Mouse (Mus musculus) liver, embryonic 15.5 days (tissue): ENCODE data around the gene Xylt1. TPM values are rescaled to one million over a fixed set of nuclear protein-coding genes. Genes with fewer than 3 reads are reported as not detected.

ENCODE experiments used
- ATAC-seq: fragments of 200-750 bp; cut with Nextera tagmentation; 2 replicates; pipeline ENCODE4 v1.8.0; 2017; ENCODE audit warnings: moderate number of reproducible peaks, mild to moderate bottlenecking, moderate library complexity; ENCODE audit not compliant: insufficient read depth
- H3K27ac ChIP-seq: fragments of 300-500 bp; sonication (generic); replicated peaks from 2 replicates; pipeline ENCODE4 v1.5.1; 2015; ENCODE audit warnings: mild to moderate bottlenecking, inconsistent platforms
- H3K27me3 ChIP-seq: fragments of 300-500 bp; sonication (generic); 2 replicates; pipeline ENCODE4 v1.6.1; 2015; ENCODE audit warnings: mild to moderate bottlenecking, inconsistent platforms
- H3K36me3 ChIP-seq: fragments of 300-500 bp; sonication (generic); replicated peaks from 2 replicates; pipeline ENCODE4 v1.6.1; 2015; ENCODE audit warnings: moderate library complexity, mild to moderate bottlenecking, inconsistent platforms
- H3K4me1 ChIP-seq: fragments of 300-500 bp; sonication (generic); replicated peaks from 2 replicates; pipeline ENCODE4 v1.6.1; 2015; ENCODE audit warnings: inconsistent platforms
- H3K4me2 ChIP-seq: fragments of 300-500 bp; sonication (generic); 2 replicates; pipeline ENCODE4 v1.6.1; 2015; ENCODE audit warnings: moderate library complexity, mild to moderate bottlenecking, inconsistent platforms
- H3K4me3 ChIP-seq: fragments of 300-500 bp; sonication (generic); replicated peaks from 2 replicates; pipeline ENCODE4 v1.5.1; 2015; ENCODE audit warnings: mild to moderate bottlenecking, inconsistent platforms
- H3K9ac ChIP-seq: fragments of 300-500 bp; sonication (generic); 2 replicates; pipeline ENCODE4 v1.6.1; 2015; ENCODE audit warnings: moderate library complexity, mild to moderate bottlenecking, inconsistent platforms
- H3K9me3 ChIP-seq: fragments of 300-500 bp; sonication (generic); replicated peaks from 2 replicates; pipeline ENCODE4 v1.6.1; 2016; ENCODE audit warnings: inconsistent platforms
- WGBS: fragments of 180-500 bp; shearing (Covaris S2); methylation state at CpG from one replicate; pipeline ENCODE4 v1.1.7; 2015; ENCODE audit warnings: mixed read lengths; ENCODE audit not compliant: insufficient replicate concordance; 5-methylcytosine and 5-hydroxymethylcytosine counted together
- polyA plus RNA-seq: library from polyadenylated mRNA; unstranded; fragments of >200 nt; fragmentation: Nextera tagmentation; extraction: Ambion mirVana; gene quantifications from 2 replicates; pipeline ENCODE4 v1.2.1, GENCODE M21; 2015

Gene Xylt1
- polyA plus RNA-seq, 1 experiment from 2014 or later, result 0.24 TPM

GRCm38 (mm10) chr7:117484989-117485536, 104.3 kb downstream of the Xylt1 start:
- WGBS, result 70% methylated on average over 7 of the region's 7 CpGs
- no peaks in the 10 kb centered on the region for H3K27me3 ChIP-seq
- H3K36me3 ChIP-seq, result no peaks in the 10 kb centered on the region
- no peak overlapping the region for H3K27ac ChIP-seq
- H3K4me1 ChIP-seq, result peaks cover 10% of the 10 kb centered on the region
- no peaks in the 10 kb centered on the region for H3K9me3 ChIP-seq
- no peak for ATAC-seq
- no peak overlapping the region for H3K9ac ChIP-seq
- no peak overlapping the region for H3K4me2 ChIP-seq
- no peak overlapping the region for H3K4me3 ChIP-seq

- ATAC-seq, result peak; percentile 40
- no peak overlapping the region for H3K4me2 ChIP-seq
- WGBS, result 47% methylated on average over 7 of the region's 7 CpGs
Observed at GRCm38 (mm10) chr7:117486425-117487172, 105.8 kb downstream of the Xylt1 start.

GRCm38 (mm10) chr7:117487173-117487490, 106.4 kb downstream of the Xylt1 start:
- ATAC-seq, result no peak
- H3K9ac ChIP-seq, result no peak overlapping the region
- H3K27me3 ChIP-seq, result no peaks in the 10 kb centered on the region
- WGBS, result 60% methylated on average over 2 of the region's 2 CpGs
- H3K36me3 ChIP-seq, result no peaks in the 10 kb centered on the region
- no peak overlapping the region for H3K4me3 ChIP-seq
- 0 out of 2 replicates have a peak overlapping the region, but pooled peaks have one; percentile 14 for H3K27ac ChIP-seq
- H3K4me2 ChIP-seq, result no peak overlapping the region
- H3K9me3 ChIP-seq, result no peaks in the 10 kb centered on the region
- peaks cover 10% of the 10 kb centered on the region for H3K4me1 ChIP-seq

More at GRCm38 (mm10) chr7:117486425-117487172, 105.8 kb downstream of the Xylt1 start:
- Histone ChIP-seq H3K4me3 (no peak overlapping the region), H3K27ac (0 out of 2 replicates have a peak overlapping the region, but pooled peaks have one; percentile 14), H3K9me3 (no peaks in the 10 kb centered on the region), H3K27me3 (no peaks in the 10 kb centered on the region), H3K36me3 (no peaks in the 10 kb centered on the region), H3K9ac (no peak overlapping the region), H3K4me1 (peaks cover 10% of the 10 kb centered on the region)

GRCm38 (mm10) chr7:117489973-117490372, 109.2 kb downstream of the Xylt1 start:
- H3K4me2 ChIP-seq, result no peak overlapping the region
- H3K9me3 ChIP-seq, result no peaks in the 10 kb centered on the region
- no peaks in the 10 kb centered on the region for H3K27me3 ChIP-seq
- WGBS, result 59% methylated on average over 5 of the region's 5 CpGs
- ATAC-seq, result no peak
- H3K36me3 ChIP-seq, result no peaks in the 10 kb centered on the region
- no peak overlapping the region for H3K27ac ChIP-seq
- no peak overlapping the region for H3K4me3 ChIP-seq
- peaks cover 2% of the 10 kb centered on the region; the same call in 1 of the 2 replicates for H3K4me1 ChIP-seq
- no peak overlapping the region for H3K9ac ChIP-seq

- Histone ChIP-seq H3K4me2 (no peak overlapping the region), H3K9me3 (no peaks in the 10 kb centered on the region), H3K4me1 (no peaks in the 10 kb centered on the region), H3K36me3 (no peaks in the 10 kb centered on the region), H3K4me3 (no peak overlapping the region), H3K27ac (no peak overlapping the region), H3K9ac (no peak overlapping the region), H3K27me3 (no peaks in the 10 kb centered on the region)
- 54% methylated on average over 9 of the region's 9 CpGs for WGBS
- no peak for ATAC-seq
Observed at GRCm38 (mm10) chr7:117490500-117491205, 109.9 kb downstream of the Xylt1 start.

- 72% methylated on average over 5 of the region's 5 CpGs for WGBS
- ATAC-seq, result no peak
- Histone ChIP-seq H3K9me3 (no peaks in the 10 kb centered on the region), H3K4me2 (no peak overlapping the region), H3K36me3 (no peaks in the 10 kb centered on the region), H3K4me1 (no peaks in the 10 kb centered on the region), H3K27ac (no peak overlapping the region), H3K4me3 (no peak overlapping the region), H3K9ac (no peak overlapping the region), H3K27me3 (no peaks in the 10 kb centered on the region)
Observed at GRCm38 (mm10) chr7:117491495-117491894, 110.7 kb downstream of the Xylt1 start.

- no peaks in the 10 kb centered on the region for H3K36me3 ChIP-seq
- no peak for ATAC-seq
- H3K4me3 ChIP-seq, result no peak overlapping the region
- no peaks in the 10 kb centered on the region for H3K9me3 ChIP-seq
- no peak overlapping the region for H3K27ac ChIP-seq
- no peak overlapping the region for H3K4me2 ChIP-seq
- H3K27me3 ChIP-seq, result no peaks in the 10 kb centered on the region
- H3K9ac ChIP-seq, result no peak overlapping the region
- WGBS, result 67% methylated on average over 6 of the region's 6 CpGs
- no peaks in the 10 kb centered on the region for H3K4me1 ChIP-seq
Observed at GRCm38 (mm10) chr7:117494210-117494609, 113.4 kb downstream of the Xylt1 start.

- H3K4me3 ChIP-seq, result no peak overlapping the region
- H3K27ac ChIP-seq, result no peak overlapping the region
- no peak overlapping the region for H3K9ac ChIP-seq
- H3K9me3 ChIP-seq, result no peaks in the 10 kb centered on the region
- ATAC-seq, result no peak
- no peaks in the 10 kb centered on the region for H3K4me1 ChIP-seq
- H3K4me2 ChIP-seq, result no peak overlapping the region
- no peaks in the 10 kb centered on the region for H3K27me3 ChIP-seq
- no peaks in the 10 kb centered on the region for H3K36me3 ChIP-seq
- 62% methylated on average over 8 of the region's 8 CpGs for WGBS
Observed at GRCm38 (mm10) chr7:117494618-117495310, 114.0 kb downstream of the Xylt1 start.

- Histone ChIP-seq H3K9ac (no peak overlapping the region), H3K4me2 (no peak overlapping the region), H3K27me3 (no peaks in the 10 kb centered on the region), H3K9me3 (no peaks in the 10 kb centered on the region), H3K4me1 (no peaks in the 10 kb centered on the region), H3K27ac (no peak overlapping the region), H3K36me3 (no peaks in the 10 kb centered on the region), H3K4me3 (no peak overlapping the region)
- 79% methylated on average over 8 of the region's 8 CpGs for WGBS
- ATAC-seq, result no peak
Observed at GRCm38 (mm10) chr7:117495751-117496150, 115.0 kb downstream of the Xylt1 start.

- no peak for ATAC-seq
- no peak overlapping the region for H3K4me2 ChIP-seq
- no peaks in the 10 kb centered on the region for H3K27me3 ChIP-seq
- H3K9ac ChIP-seq, result no peak overlapping the region
- H3K4me3 ChIP-seq, result no peak overlapping the region
- no peaks in the 10 kb centered on the region for H3K9me3 ChIP-seq
- WGBS, result 37% methylated on average over 2 of the region's 2 CpGs
- no peaks in the 10 kb centered on the region for H3K36me3 ChIP-seq
- no peaks in the 10 kb centered on the region for H3K4me1 ChIP-seq
- no peak overlapping the region for H3K27ac ChIP-seq
Observed at GRCm38 (mm10) chr7:117498173-117498572, 117.4 kb downstream of the Xylt1 start.
